In genomic region chr4:64901091-64901845, GRCm38 (mm10) we compare ENCODE assay signal across 13 mouse cellular contexts.
DNase-seq lines count a peak whose midpoint lies in the region; ATAC-seq lines count a peak whose summit lies in the region.
"Had no signal": no experiment of that assay in that cellular context is flagged by ENCODE, and none has a peak within 500 bp of the region (broad histone marks: within the 10 kb centered on the region; RNA-seq: fewer than 3 reads in every experiment).

No protein-coding gene starts in this region.

- H3K4me1 ChIP-seq in stomach, embryonic 16.5 days (ENCODE audit: control insufficient read depth, insufficient read depth, low read length), result peaks cover 7% of the 10 kb centered on the region; the same call in 1 of the 2 replicates
- no peaks in the 10 kb centered on the region for H3K4me1 ChIP-seq in midbrain, embryonic 14.5 days (ENCODE audit: control insufficient read depth, insufficient read depth, low read length)
- H3K4me1 ChIP-seq: neural tube, embryonic 12.5 days had no signal

- no peaks in the 10 kb centered on the region for H3K9me3 ChIP-seq in stomach, embryonic 16.5 days (replicated peaks; ENCODE audit: control insufficient read depth, low read length)
- no peaks in the 10 kb centered on the region for H3K9me3 ChIP-seq in midbrain, embryonic 14.5 days (ENCODE audit: control insufficient read depth, low read length)
- H3K9me3 ChIP-seq: neural tube, embryonic 12.5 days had no signal

- H3K4me2 ChIP-seq in stomach, embryonic 16.5 days (ENCODE audit: low read depth, low read length), result no peak overlapping the region
- no peak overlapping the region for H3K4me2 ChIP-seq in midbrain, embryonic 14.5 days (ENCODE audit: low read length)
- H3K4me2 ChIP-seq: neural tube, embryonic 12.5 days had no signal

- H3K36me3 ChIP-seq in stomach, embryonic 16.5 days (ENCODE audit: control insufficient read depth, insufficient read depth, low read length), result no peaks in the 10 kb centered on the region
- H3K36me3 ChIP-seq in midbrain, embryonic 14.5 days (ENCODE audit: control insufficient read depth, insufficient read depth, low read length), result no peaks in the 10 kb centered on the region
- H3K36me3 ChIP-seq: neural tube, embryonic 12.5 days had no signal

- peak overlapping the region; percentile 9; the same call in 1 of the 2 replicates for H3K27ac ChIP-seq in stomach, embryonic 16.5 days (ENCODE audit: low read length)
- no peak overlapping the region for H3K27ac ChIP-seq in midbrain, embryonic 14.5 days (replicated peaks; ENCODE audit: low read depth, low read length)
- H3K27ac ChIP-seq: macrophage; neural tube, embryonic 12.5 days had no signal

- peak; percentile 8 for DNase-seq in embryo, embryonic 10 days (ENCODE audit: low spot score)
- DNase-seq in embryo, embryonic 9.5 days (ENCODE audit: extremely low spot score), result no peak
- peak; percentile 96 for DNase-seq in fibroblast of lung, adult 2 months (ENCODE audit: low read depth)
- peak; percentile 4 for DNase-seq in heart, postnatal 4 days
- DNase-seq in midbrain, embryonic 14.5 days, result no peak
- no peak for DNase-seq in left cerebral cortex, adult 8-10 months (ENCODE audit: low spot score in 2 of 2)
- no peak for DNase-seq in layer of hippocampus, postnatal 10 days (ENCODE audit: low spot score in 2 of 2)
- DNase-seq: B cell, adult 2 months; cerebellum, postnatal 36 days had no signal

- no peaks in the 10 kb centered on the region for H3K27me3 ChIP-seq in stomach, embryonic 16.5 days (ENCODE audit: control insufficient read depth, insufficient read depth, low read length)
- no peaks in the 10 kb centered on the region for H3K27me3 ChIP-seq in midbrain, embryonic 14.5 days (ENCODE audit: control insufficient read depth, insufficient read depth, low read length)
- H3K27me3 ChIP-seq: neural tube, embryonic 12.5 days had no signal

- H3K4me3 ChIP-seq in stomach, embryonic 16.5 days (replicated peaks; ENCODE audit: low read length), result no peak overlapping the region
- no peak overlapping the region for H3K4me3 ChIP-seq in midbrain, embryonic 14.5 days (replicated peaks; ENCODE audit: low read depth, low read length)
- H3K4me3 ChIP-seq: neural tube, embryonic 12.5 days had no signal

- H3K9ac ChIP-seq in stomach, embryonic 16.5 days (ENCODE audit: low read length), result no peak overlapping the region
- no peak overlapping the region for H3K9ac ChIP-seq in midbrain, embryonic 14.5 days (replicated peaks; ENCODE audit: low read length)
- H3K9ac ChIP-seq: neural tube, embryonic 12.5 days had no signal

- ATAC-seq in stomach, embryonic 16.5 days (ENCODE audit: insufficient read depth, low FRiP score), result peak; percentile 77; the same call in 1 of the 2 replicates
- no peak for ATAC-seq in midbrain, embryonic 14.5 days (ENCODE audit: low FRiP score, low TSS enrichment)
- ATAC-seq: forebrain, embryonic 16.5 days had no signal

- WGBS in stomach, embryonic 16.5 days, result 31% methylated on average over 5 of the region's 5 CpGs
- 79% methylated on average over 5 of the region's 5 CpGs for WGBS in midbrain, embryonic 14.5 days

Comparison
In these comparisons a context has a peak if more than half of its experiments do, and no peak if none do; other contexts are left out.
1. DNase-seq: peak in embryo, embryonic 10 days (single experiment), fibroblast of lung, adult 2 months (single experiment) and heart, postnatal 4 days (single experiment); none in embryo, embryonic 9.5 days (single experiment), midbrain, embryonic 14.5 days (single experiment), left cerebral cortex, adult 8-10 months (0 of 2) and layer of hippocampus, postnatal 10 days (0 of 2).